ENCODE assay signal across 8 mouse cellular contexts in genomic region chr14:7817770-7818462, GRCm38 (mm10). TPM values are rescaled to one million over a fixed set of nuclear protein-coding genes. Genes with fewer than 3 reads are reported as not detected.
A peak's percentile ranks its signal among the peaks of the same experiment; 100 is the strongest.
DNase-seq lines count a peak whose midpoint lies in the region; ATAC-seq lines count a peak whose summit lies in the region.

TSS of gene Flnb (plus strand) at chr14:7817957.

- peak within 1 kb of the TSS; percentile 61 for H3K4me3 ChIP-seq in erythroblast, embryonic 14.5 days (replicated peaks)
- peak within 1 kb of the TSS; percentile 65 for H3K4me3 ChIP-seq in embryonic facial prominence, embryonic 11.5 days (ENCODE audit: low read depth, low read length)
- peak within 1 kb of the TSS; percentile 71 for H3K4me3 ChIP-seq in limb, embryonic 10.5 days
- H3K4me3 ChIP-seq in midbrain, embryonic 12.5 days = peak within 1 kb of the TSS; percentile 67

- peaks cover 21% of the 10 kb centered on the region for H3K27me3 ChIP-seq in erythroblast, embryonic 14.5 days (ENCODE audit: control insufficient read depth)
- H3K27me3 ChIP-seq in embryonic facial prominence, embryonic 11.5 days (ENCODE audit: control insufficient read depth, insufficient read depth, low read length) = no peaks in the 10 kb centered on the region
- no peaks in the 10 kb centered on the region for H3K27me3 ChIP-seq in limb, embryonic 10.5 days (ENCODE audit: low read depth, poor library complexity, severe bottlenecking)
- H3K27me3 ChIP-seq in midbrain, embryonic 12.5 days = peaks cover 8% of the 10 kb centered on the region; the same call in 1 of the 2 replicates

- peaks cover 14% of the 10 kb centered on the region for H3K4me1 ChIP-seq in erythroblast, embryonic 14.5 days (ENCODE audit: control insufficient read depth)
- 0 out of 2 replicates have a peak, but pooled peaks cover 3% of the 10 kb centered on the region for H3K4me1 ChIP-seq in embryonic facial prominence, embryonic 11.5 days (ENCODE audit: control insufficient read depth, insufficient read depth, low read length)
- peaks cover 47% of the 10 kb centered on the region for H3K4me1 ChIP-seq in limb, embryonic 10.5 days
- peaks cover 20% of the 10 kb centered on the region for H3K4me1 ChIP-seq in midbrain, embryonic 12.5 days

- H3K36me3 ChIP-seq in erythroblast, embryonic 14.5 days (ENCODE audit: control insufficient read depth) = no peaks in the 10 kb centered on the region
- H3K36me3 ChIP-seq in embryonic facial prominence, embryonic 11.5 days (replicated peaks; ENCODE audit: control insufficient read depth, insufficient read depth, low read depth, low read length) = no peaks in the 10 kb centered on the region
- H3K36me3 ChIP-seq in limb, embryonic 10.5 days = 0 out of 2 replicates have a peak, but pooled peaks cover 3% of the 10 kb centered on the region
- H3K36me3 ChIP-seq in midbrain, embryonic 12.5 days = no peaks in the 10 kb centered on the region

- H3K9ac ChIP-seq in embryonic facial prominence, embryonic 11.5 days (replicated peaks; ENCODE audit: low read length) = peak within 1 kb of the TSS; percentile 77
- H3K9ac ChIP-seq in midbrain, embryonic 12.5 days (replicated peaks) = peak within 1 kb of the TSS; percentile 76

- H3K4me2 ChIP-seq in embryonic facial prominence, embryonic 11.5 days (ENCODE audit: low read depth, low read length) = peak within 1 kb of the TSS; percentile 88
- H3K4me2 ChIP-seq in midbrain, embryonic 12.5 days (replicated peaks) = peak within 1 kb of the TSS; percentile 95

- under 1% methylated on average over 49 of the region's 49 CpGs for WGBS in embryonic facial prominence, embryonic 11.5 days
- WGBS in limb, embryonic 10.5 days = under 1% methylated on average over 49 of the region's 49 CpGs
- WGBS in midbrain, embryonic 12.5 days = under 1% methylated on average over 48 of the region's 49 CpGs

- no peaks in the 10 kb centered on the region for H3K9me3 ChIP-seq in erythroblast, embryonic 14.5 days (ENCODE audit: control insufficient read depth, low read length)
- no peaks in the 10 kb centered on the region for H3K9me3 ChIP-seq in embryonic facial prominence, embryonic 11.5 days (replicated peaks; ENCODE audit: control insufficient read depth, low read length)
- no peaks in the 10 kb centered on the region for H3K9me3 ChIP-seq in limb, embryonic 10.5 days (replicated peaks)
- H3K9me3 ChIP-seq in midbrain, embryonic 12.5 days = no peaks in the 10 kb centered on the region

- peak; percentile 98 for DNase-seq in embryonic facial prominence, embryonic 11.5 days (ENCODE audit: low spot score)
- DNase-seq in heart, adult 18-20 months = peak; percentile 96 to 99
- peak; percentile 99 for DNase-seq in kidney, adult 18-20 months
- DNase-seq in limb, embryonic 10.5 days (ENCODE audit: low spot score) = peak; percentile 98
- peak; percentile 82 for DNase-seq in skeletal muscle tissue, adult 2 months (ENCODE audit: low read depth, low spot score)

- no peak within 1 kb of the TSS for H3K27ac ChIP-seq in embryonic facial prominence, embryonic 11.5 days (replicated peaks; ENCODE audit: low read depth, low read length)
- H3K27ac ChIP-seq in limb, embryonic 10.5 days = peak within 1 kb of the TSS; percentile 88
- H3K27ac ChIP-seq in midbrain, embryonic 12.5 days (replicated peaks) = peak within 1 kb of the TSS; percentile 60

- ATAC-seq in erythroblast, adult 5-6 weeks (replicated peaks; ENCODE audit: low FRiP score, poor library complexity, severe bottlenecking) = no peak
- peak; percentile 96 for ATAC-seq in embryonic facial prominence, embryonic 11.5 days (replicated peaks; ENCODE audit: insufficient number of reproducible peaks, low FRiP score, low TSS enrichment, low read depth)
- ATAC-seq in midbrain, embryonic 12.5 days (ENCODE audit: low FRiP score, low read depth) = peak; percentile 99

RNA-seq across cellular contexts. Expression of gene Flnb, which starts in this region (rescaled TPM):
- 0.02 and 0.06 TPM in 2 replicates for polyA plus RNA-seq in erythroblast, embryonic 14.5 days (2012)
- 2.7 and 3.8 TPM in 2 replicates for total RNA-seq in erythroblast, adult 5-6 weeks (2015; ENCODE audit: low replicate concordance)
- total RNA-seq in erythroblast, adult 5-6 weeks (2017; ENCODE audit: low replicate concordance) = 2.0 and 2.2 TPM in 2 replicates
- polyA plus RNA-seq in embryonic facial prominence, embryonic 11.5 days (2014; fragmentation: Nextera tagmentation; extraction: Ambion mirVana) = 14.7 and 17.0 TPM in 2 replicates
- 10 to 100 TPM; 21.8 to 22.6 TPM for total RNA-seq in heart, adult 18-20 months (2021)
- 18.7 and 31.3 TPM in 2 replicates for polyA plus RNA-seq in limb, embryonic 10.5 days (2016; fragmentation: Nextera tagmentation; extraction: Ambion mirVana)
- 21.3 and 23.4 TPM in 2 replicates for polyA plus RNA-seq in midbrain, embryonic 12.5 days (2016; fragmentation: Nextera tagmentation; extraction: Ambion mirVana)

Comparison
In these comparisons a context has a peak if more than half of its experiments do, and no peak if none do; other contexts are left out.
1. RNA of gene Flnb (total RNA-seq): 21.8 to 22.6 TPM in heart, adult 18-20 months; 2.0 to 3.8 TPM in erythroblast, adult 5-6 weeks; every median in the first group is over 4 times any median in the second.
2. RNA of gene Flnb (polyA plus RNA-seq): 18.7 to 31.3 TPM in limb, embryonic 10.5 days, 21.3 to 23.4 TPM in midbrain, embryonic 12.5 days and 14.7 to 17.0 TPM in embryonic facial prominence, embryonic 11.5 days; 0.02 to 0.06 TPM in erythroblast, embryonic 14.5 days; every median in the first group is over 10 times any median in the second.
3. Peak in every context shown above with its lines, with median percentiles within 50 percentile points of each other: H3K4me3 ChIP-seq and DNase-seq.